Mouse (Mus musculus) liver, postnatal 0 days (tissue): ENCODE data around the gene Muc3a. TPM values are rescaled to one million over a fixed set of nuclear protein-coding genes. Genes with fewer than 3 reads are reported as not detected.
A peak's percentile ranks its signal among the peaks of the same experiment; 100 is the strongest.

Experiments used
- ATAC-seq: fragments of 200-750 bp; cut with Nextera tagmentation; 2 replicates; pipeline ENCODE4 v1.8.0; 2017; ENCODE audit warnings: mild to moderate bottlenecking, moderate library complexity
- DNase-seq: peaks from one replicate; pipeline ENCODE4 v3.0.0-alpha.2; 2016
- H3K27ac ChIP-seq: fragments of 300-500 bp; sonication (generic); 2 replicates; pipeline ENCODE4 v1.5.1; 2014; ENCODE audit warnings: antibody characterized with exemption, moderate library complexity, mild to moderate bottlenecking, low read depth
- H3K27me3 ChIP-seq: fragments of 300-500 bp; sonication (generic); 2 replicates; pipeline ENCODE4 v1.6.1; 2014; ENCODE audit warnings: low read length, control low read depth, mixed read lengths; ENCODE audit not compliant: insufficient read depth
- H3K36me3 ChIP-seq: fragments of 300-500 bp; sonication (generic); replicated peaks from 2 replicates; pipeline ENCODE4 v1.6.1; 2014; ENCODE audit warnings: mild to moderate bottlenecking, control low read depth, low read length, moderate library complexity, mixed read lengths; ENCODE audit not compliant: insufficient read depth
- H3K4me1 ChIP-seq: fragments of 300-500 bp; sonication (generic); 2 replicates; pipeline ENCODE4 v1.6.1; 2014; ENCODE audit warnings: antibody characterized with exemption, mild to moderate bottlenecking, control low read depth; ENCODE audit not compliant: insufficient read depth
- H3K4me2 ChIP-seq: fragments of 300-500 bp; sonication (generic); 2 replicates; pipeline ENCODE4 v1.6.1; 2014; ENCODE audit warnings: low read depth, mild to moderate bottlenecking, low read length, moderate library complexity, mixed read lengths
- H3K4me3 ChIP-seq: fragments of 300-500 bp; sonication (generic); 2 replicates; pipeline ENCODE4 v1.5.1; 2014; ENCODE audit warnings: low read depth, low read length
- H3K9ac ChIP-seq: fragments of 300-500 bp; sonication (generic); replicated peaks from 2 replicates; pipeline ENCODE4 v1.6.1; 2014; ENCODE audit warnings: mild to moderate bottlenecking, moderate library complexity
- H3K9me3 ChIP-seq: fragments of 300-500 bp; sonication (generic); 2 replicates; pipeline ENCODE4 v1.6.1; 2016; ENCODE audit warnings: mild to moderate bottlenecking, control low read depth, low read length, mixed read lengths
- CTCF ChIP-seq: sonication (generic); IDR thresholded peaks from 2 replicates; pipeline ENCODE4 v1.5.1; 2016; ENCODE audit warnings: antibody characterized with exemption, low read depth
- EP300 ChIP-seq: IDR thresholded peaks from 2 replicates; pipeline ENCODE4 v1.6.1; 2016; ENCODE audit warnings: antibody characterized with exemption, low read depth, mild to moderate bottlenecking
- WGBS: fragments of 180-500 bp; shearing (Covaris S2); extraction: QIAGEN DNeasy Blood & Tissue Kit; methylation state at CpG from one replicate; pipeline ENCODE4 v1.1.7; 2014; ENCODE audit not compliant: insufficient replicate concordance; 5-methylcytosine and 5-hydroxymethylcytosine counted together
- polyA plus RNA-seq: library from polyadenylated mRNA; unstranded; fragments of >200 nt; fragmentation: Nextera tagmentation; extraction: Ambion mirVana; gene quantifications from 2 replicates; pipeline ENCODE4 v1.2.1, GENCODE M21; 2015

Gene Muc3a
- polyA plus RNA-seq, 1 experiment from 2014 or later = 0.09 TPM

- peak overlapping the region; percentile 52; the same call in 1 of the 2 replicates for H3K27ac ChIP-seq
- H3K36me3 ChIP-seq = no peaks in the 10 kb centered on the region
- peak overlapping the region; percentile 77 for H3K4me2 ChIP-seq
- peaks cover 4% of the 10 kb centered on the region; the same call in 1 of the 2 replicates for H3K4me1 ChIP-seq
- DNase-seq (peak; percentile 40), ATAC-seq (peak; percentile 21; the same call in 1 of the 2 replicates)
- H3K27me3 ChIP-seq = 0 out of 2 replicates have a peak, but pooled peaks cover 4% of the 10 kb centered on the region
- peak overlapping the region; percentile 55; the same call in 1 of the 2 replicates for H3K9ac ChIP-seq
- WGBS = 1% methylated on average over 19 of the region's 34 CpGs
- peak overlapping the region; percentile 48 for H3K4me3 ChIP-seq
- TF ChIP-seq CTCF = no peak
- no peaks in the 10 kb centered on the region for H3K9me3 ChIP-seq
These were observed 22.9 kb downstream of the Muc3a start for GRCm38 (mm10) chr5:137189326-137189725.

GRCm38 (mm10) chr5:137185362-137185761, 26.8 kb downstream of the Muc3a start:
- H3K9me3 ChIP-seq = no peaks in the 10 kb centered on the region
- H3K4me2 ChIP-seq = no peak overlapping the region
- TF ChIP-seq CTCF (no peak), EP300 (no peak)
- no peak overlapping the region for H3K4me3 ChIP-seq
- ATAC-seq (no peak), DNase-seq (no peak)
- H3K9ac ChIP-seq = no peak overlapping the region
- WGBS = 78% methylated on average over 8 of the region's 8 CpGs
- peaks cover 4% of the 10 kb centered on the region; the same call in 1 of the 2 replicates for H3K4me1 ChIP-seq
- no peak overlapping the region for H3K27ac ChIP-seq
- H3K27me3 ChIP-seq = 0 out of 2 replicates have a peak, but pooled peaks cover 4% of the 10 kb centered on the region
- H3K36me3 ChIP-seq = no peaks in the 10 kb centered on the region

GRCm38 (mm10) chr5:137179646-137180374, 32.4 kb downstream of the Muc3a start:
- no peaks in the 10 kb centered on the region for H3K27me3 ChIP-seq
- H3K36me3 ChIP-seq = no peaks in the 10 kb centered on the region
- no peak overlapping the region for H3K9ac ChIP-seq
- DNase-seq (peak; percentile 54), ATAC-seq (peak; percentile 36; the same call in 1 of the 2 replicates)
- H3K4me3 ChIP-seq = no peak overlapping the region
- peak overlapping the region; percentile 70 for H3K27ac ChIP-seq
- no peaks in the 10 kb centered on the region for H3K9me3 ChIP-seq
- TF ChIP-seq CTCF (no peak), EP300 (no peak)
- no peak overlapping the region for H3K4me2 ChIP-seq
- WGBS = 53% methylated on average over 8 of the region's 8 CpGs
- 0 out of 2 replicates have a peak, but pooled peaks cover 3% of the 10 kb centered on the region for H3K4me1 ChIP-seq

GRCm38 (mm10) chr5:137173967-137174366, 38.2 kb downstream of the Muc3a start:
- H3K4me2 ChIP-seq = no peak overlapping the region
- no peaks in the 10 kb centered on the region for H3K9me3 ChIP-seq
- ATAC-seq (no peak), DNase-seq (no peak)
- 59% methylated on average over 6 of the region's 6 CpGs for WGBS
- 0 out of 2 replicates have a peak, but pooled peaks cover 3% of the 10 kb centered on the region for H3K27me3 ChIP-seq
- TF ChIP-seq EP300 = no peak
- no peak for TF ChIP-seq CTCF
- H3K4me3 ChIP-seq = no peak overlapping the region
- H3K4me1 ChIP-seq = no peaks in the 10 kb centered on the region
- no peak overlapping the region for H3K9ac ChIP-seq
- no peak overlapping the region for H3K27ac ChIP-seq
- H3K36me3 ChIP-seq = no peaks in the 10 kb centered on the region

GRCm38 (mm10) chr5:137172591-137172990, 39.6 kb downstream of the Muc3a start:
- H3K4me1 ChIP-seq = no peaks in the 10 kb centered on the region
- no peak for ATAC-seq
- H3K27me3 ChIP-seq = 0 out of 2 replicates have a peak, but pooled peaks cover 3% of the 10 kb centered on the region
- H3K4me2 ChIP-seq = no peak overlapping the region
- TF ChIP-seq CTCF (no peak), EP300 (no peak)
- H3K4me3 ChIP-seq = no peak overlapping the region
- H3K27ac ChIP-seq = no peak overlapping the region
- H3K9ac ChIP-seq = no peak overlapping the region
- 29% methylated on average over 1 of the region's 1 CpGs for WGBS
- DNase-seq = no peak
- no peaks in the 10 kb centered on the region for H3K9me3 ChIP-seq
- no peaks in the 10 kb centered on the region for H3K36me3 ChIP-seq

GRCm38 (mm10) chr5:137171478-137171877, 40.7 kb downstream of the Muc3a start:
- Histone ChIP-seq H3K36me3 (no peaks in the 10 kb centered on the region), H3K4me3 (no peak overlapping the region), H3K9me3 (no peaks in the 10 kb centered on the region), H3K27me3 (0 out of 2 replicates have a peak, but pooled peaks cover 3% of the 10 kb centered on the region), H3K27ac (no peak overlapping the region), H3K4me2 (no peak overlapping the region), H3K9ac (no peak overlapping the region), H3K4me1 (no peaks in the 10 kb centered on the region)
- no peak for ATAC-seq
- no peak for TF ChIP-seq EP300
- no peak for TF ChIP-seq CTCF
- no peak for DNase-seq
- whole genome bisulfite sequencing = 63% methylated on average over 7 of the region's 7 CpGs
